7 mouse cellular contexts compared by ENCODE assay signal in genomic region chr3:29036620-29037019, GRCm38 (mm10). TPM values are rescaled to one million over a fixed set of nuclear protein-coding genes. Genes with fewer than 3 reads are reported as not detected.
"Had no signal": no experiment of that assay in that cellular context is flagged by ENCODE, and none has a peak within 500 bp of the region (broad histone marks: within the 10 kb centered on the region; RNA-seq: fewer than 3 reads in every experiment).

No protein-coding gene starts in this region.

- H3K27me3 ChIP-seq: limb, embryonic 15.5 days; liver, embryonic 12.5 days had no signal

- H3K9ac ChIP-seq: limb, embryonic 15.5 days; liver, embryonic 12.5 days; lung, embryonic 14.5 days had no signal

- H3K4me1 ChIP-seq: limb, embryonic 15.5 days; liver, embryonic 12.5 days had no signal

- H3K36me3 ChIP-seq: limb, embryonic 15.5 days; liver, embryonic 12.5 days had no signal

- H3K4me3 ChIP-seq: limb, embryonic 15.5 days; liver, embryonic 12.5 days; myocyte had no signal

- H3K9me3 ChIP-seq: limb, embryonic 15.5 days; liver, embryonic 12.5 days had no signal

- ATAC-seq: liver, embryonic 12.5 days had no signal

- H3K27ac ChIP-seq: limb, embryonic 15.5 days; liver, embryonic 12.5 days; stomach, postnatal 0 days had no signal

- H3K4me2 ChIP-seq: limb, embryonic 15.5 days; liver, embryonic 12.5 days; lung, embryonic 14.5 days had no signal

- DNase-seq: layer of hippocampus, adult 9-11 months; thymus, postnatal 4 days had no signal

RNA-seq across cellular contexts. Expression of gene Egfem1, which starts 45.2 kb away (rescaled TPM):
- polyA plus RNA-seq: myocyte had no signal
